Mouse (Mus musculus) retina, postnatal 7 days (tissue): ENCODE results near the gene Tmem63c.

Source experiments
- DNase-seq: peaks from one replicate; pipeline ENCODE4 v3.0.0-alpha.2; 2012; ENCODE audit warnings: low read depth, low spot score

The Tmem63c gene

DNA sequence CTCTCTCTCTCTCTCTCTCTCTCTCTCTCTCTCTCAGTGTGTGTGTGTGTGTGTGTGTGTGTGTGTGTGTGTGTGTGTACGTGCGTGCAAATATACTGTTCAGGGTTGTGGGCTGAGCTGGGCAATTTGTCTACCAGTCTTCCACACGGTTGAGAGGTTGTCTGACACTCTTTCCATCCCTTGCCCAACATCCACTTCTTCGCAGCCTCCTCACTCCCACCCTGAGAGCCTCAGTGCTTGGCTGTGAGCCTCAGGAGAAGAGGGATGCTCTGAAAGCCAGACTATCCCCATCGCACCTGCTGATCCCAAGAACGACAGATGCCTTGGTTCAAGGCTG, 20.3 kb upstream of the Tmem63c start:
- DNase-seq = no peak

DNA sequence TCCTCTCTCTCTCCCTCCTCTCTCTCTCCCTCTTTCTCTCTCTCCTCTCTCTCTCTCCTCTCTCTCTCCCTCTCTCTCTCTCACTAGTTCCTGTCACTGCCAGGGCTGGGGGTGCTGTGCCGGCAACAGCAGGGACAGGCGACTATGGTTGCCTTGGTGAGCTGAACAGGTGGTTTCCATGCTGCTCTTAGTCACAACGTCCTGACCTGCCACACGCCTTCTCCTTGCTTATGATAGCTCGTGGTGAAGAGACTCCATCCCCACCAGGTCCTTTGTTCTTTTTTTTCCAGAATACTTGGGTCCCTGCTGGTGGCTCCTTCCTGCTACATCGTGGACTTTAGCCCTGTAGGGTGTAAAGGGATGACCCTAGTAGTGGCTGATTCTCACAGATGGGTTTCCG, 18.9 kb upstream of the Tmem63c start:
- no peak for DNase-seq

DNA sequence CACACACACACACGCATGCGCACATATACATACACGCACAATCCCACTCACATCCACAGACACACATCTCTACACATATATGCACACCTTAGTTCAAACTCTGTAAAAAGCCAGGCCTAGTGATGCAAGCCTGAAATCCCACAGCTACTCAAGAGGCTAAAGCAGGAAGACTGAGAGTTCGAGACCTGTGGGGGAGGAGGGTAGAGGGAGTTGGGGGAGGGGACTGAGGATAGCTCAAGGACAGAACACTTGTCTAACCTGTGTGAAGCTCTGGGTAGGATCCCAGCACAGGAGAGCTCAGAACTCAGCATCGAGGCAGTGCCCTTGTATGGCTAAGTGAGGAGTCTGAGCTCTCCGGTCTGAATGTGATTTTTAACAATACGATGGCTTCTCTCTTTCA, 18.3 kb upstream of the Tmem63c start:
- DNase-seq = no peak

DNA sequence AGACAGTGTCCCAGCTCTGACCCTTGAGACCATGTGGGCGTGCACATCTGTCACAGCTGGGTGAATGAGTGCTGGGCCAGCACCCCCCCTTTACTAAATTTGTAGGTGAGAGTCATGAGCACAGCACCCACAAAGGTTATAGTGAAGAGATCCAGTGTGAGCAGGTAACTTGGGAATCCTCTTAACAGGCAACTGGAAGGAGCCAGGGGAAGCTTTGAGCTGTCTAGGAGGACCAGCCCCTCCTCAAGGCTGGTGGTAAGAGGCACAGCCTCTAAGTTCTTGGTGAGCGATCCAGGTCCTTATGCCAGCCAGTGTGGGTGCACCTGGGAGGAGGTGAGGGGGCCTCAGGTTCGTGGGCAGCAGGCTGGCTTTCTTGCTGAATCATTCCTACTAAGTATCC, 17.5 kb upstream of the Tmem63c start:
- no peak for DNase-seq

DNA sequence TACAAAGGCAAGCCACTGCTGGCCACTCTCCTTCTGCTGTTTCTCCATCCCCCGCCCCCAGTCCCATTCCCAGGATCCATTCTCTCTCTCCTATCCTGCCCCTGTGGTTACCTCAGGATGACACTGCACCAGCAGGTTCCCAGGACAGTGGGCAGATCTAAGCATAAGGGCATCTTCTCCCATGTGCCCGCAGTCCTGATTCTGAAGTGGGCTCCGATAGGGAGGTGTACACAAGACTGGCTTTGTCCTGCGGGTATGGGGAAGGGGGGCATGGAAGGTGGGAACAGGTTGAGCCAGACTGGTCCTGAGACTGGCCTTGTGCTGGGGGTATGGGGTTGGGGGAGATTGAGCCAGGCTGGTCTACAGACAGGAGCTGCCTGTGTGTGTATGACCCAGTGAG, 16.5 kb upstream of the Tmem63c start:
- no peak for DNase-seq

DNA sequence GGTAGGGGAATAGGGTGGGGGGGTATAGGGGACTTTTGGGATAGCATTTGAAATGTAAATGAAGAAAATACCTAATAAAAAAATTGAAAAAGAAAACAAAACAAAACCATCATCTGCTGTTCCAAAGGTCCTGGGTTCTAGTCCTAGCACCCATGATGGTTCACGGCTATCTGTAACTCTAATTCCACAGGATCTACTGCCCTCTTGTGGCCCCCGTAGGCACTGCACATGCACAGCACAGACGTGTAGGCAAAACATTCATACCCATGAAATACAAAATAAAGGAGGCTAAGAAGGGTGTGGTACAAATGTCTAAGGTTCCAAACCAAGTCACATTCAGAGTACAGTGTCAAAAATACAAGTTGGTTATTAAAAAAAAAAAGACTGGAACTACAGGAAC, 4.1 kb upstream of the Tmem63c start:
- no peak for DNase-seq

DNA sequence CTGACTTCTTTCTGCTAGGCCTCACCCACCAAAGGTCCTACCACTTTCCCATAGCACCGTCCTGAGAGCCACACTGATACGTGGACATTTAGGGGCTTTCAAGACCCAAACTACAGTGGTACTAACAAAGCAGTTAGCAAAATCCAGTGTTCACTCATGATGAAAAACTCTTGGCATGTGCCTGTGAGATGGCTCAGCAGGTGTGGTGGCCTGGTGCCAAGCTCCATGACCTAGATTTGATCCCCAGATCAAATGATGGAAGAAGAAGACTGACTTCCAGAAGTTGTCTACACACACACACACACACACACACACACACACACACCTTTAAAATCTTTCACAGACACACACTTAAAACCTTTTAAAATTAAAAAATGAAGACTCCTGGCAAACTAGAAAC, 2.4 kb upstream of the Tmem63c start:
- no peak for DNase-seq

DNA sequence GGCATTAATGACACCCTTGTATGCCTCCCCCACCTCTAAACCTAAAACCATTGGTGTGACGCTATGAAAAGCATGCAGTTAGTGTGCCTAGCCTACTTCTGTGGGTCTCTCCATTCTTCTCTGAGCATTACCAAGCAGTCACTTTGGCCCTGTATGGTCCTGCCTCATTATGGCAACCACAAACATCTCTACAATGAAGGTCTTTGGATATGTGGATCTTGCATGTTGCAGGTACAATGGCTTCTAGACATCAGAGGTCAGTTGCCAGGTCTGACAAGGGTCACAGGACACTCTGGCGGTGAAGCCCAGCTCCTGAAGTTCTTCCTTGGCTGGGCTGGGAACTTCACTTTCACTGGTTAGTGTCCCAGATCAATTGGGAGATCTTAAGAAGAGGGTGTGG, 866 bp downstream of the Tmem63c start:
- no peak for DNase-seq

DNA sequence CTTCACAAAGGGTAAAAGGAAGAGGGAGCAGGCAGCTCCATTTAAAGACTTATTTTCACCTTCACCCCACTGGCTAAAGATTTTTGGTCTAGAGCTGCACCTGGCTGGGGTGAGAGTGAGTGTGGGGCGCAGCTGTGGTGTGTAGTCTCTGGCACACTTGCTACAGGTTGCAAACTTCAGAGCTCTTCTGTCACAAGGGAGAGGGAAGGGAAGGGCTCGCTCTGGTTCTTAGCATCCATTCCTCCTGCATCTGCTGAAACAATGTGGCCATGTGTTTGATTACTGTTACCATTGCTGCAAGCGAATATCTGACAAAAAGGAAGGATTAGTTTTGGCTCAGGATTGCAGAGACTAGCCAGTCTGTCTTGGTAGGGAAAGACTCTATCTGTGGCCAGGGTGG, 2.3 kb downstream of the Tmem63c start:
- DNase-seq = no peak

DNA sequence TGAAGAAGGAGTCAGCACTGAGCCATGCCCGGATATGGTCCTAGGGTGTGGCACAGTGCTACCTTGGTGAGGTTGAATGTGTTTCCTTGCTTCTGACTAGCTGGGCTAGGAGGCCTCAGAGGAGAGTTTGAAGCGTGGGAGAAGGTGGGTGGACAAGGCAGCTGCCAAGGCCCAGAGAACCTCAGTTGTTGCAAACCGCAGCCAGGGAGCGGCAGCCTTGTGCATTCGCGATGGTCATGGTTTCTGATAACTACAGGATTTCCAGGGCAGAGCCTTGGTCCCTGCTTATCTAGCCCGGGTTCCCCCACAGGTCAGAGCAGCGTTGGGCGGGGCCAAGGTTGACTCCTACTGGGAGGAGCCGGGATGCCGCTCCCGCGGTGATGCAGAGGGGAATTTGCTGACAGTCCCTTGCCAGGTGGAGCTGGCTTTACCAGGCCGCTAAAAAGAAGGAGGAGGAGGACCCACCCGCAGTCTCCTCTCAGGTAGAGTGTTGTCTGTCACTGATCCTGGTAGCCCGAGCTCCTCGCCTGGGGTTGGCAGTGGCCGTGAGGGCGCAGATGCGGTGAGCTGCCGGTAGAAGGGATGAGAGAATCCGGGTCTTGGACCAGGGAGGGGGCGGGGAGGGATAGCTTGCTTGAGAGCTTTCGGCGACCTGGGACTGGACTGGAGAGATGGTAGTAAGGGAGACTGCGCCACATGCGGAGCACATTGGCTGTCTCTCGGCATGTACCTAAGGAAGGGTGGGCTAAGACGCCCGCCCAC, 5.2 kb downstream of the Tmem63c start:
- peak; percentile 37 for DNase-seq

DNA sequence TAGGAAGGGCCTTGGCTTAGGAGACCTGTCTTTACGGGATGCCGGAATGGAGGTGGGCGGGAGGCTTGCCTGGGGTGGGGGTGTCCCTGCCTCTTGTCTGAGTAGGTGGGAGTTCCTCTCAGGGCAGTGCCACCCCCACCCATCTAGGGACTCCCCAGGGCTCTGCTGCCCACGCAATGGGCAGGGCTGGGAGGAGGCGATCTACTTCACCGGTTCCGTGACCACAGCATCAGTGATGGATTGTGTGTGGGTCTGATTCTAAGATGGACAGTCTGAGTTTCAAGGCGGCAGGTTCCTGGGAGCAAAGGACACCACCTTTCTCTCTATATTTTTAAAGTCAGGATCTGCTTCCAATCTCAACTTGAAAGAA, 5.7 kb downstream of the Tmem63c start:
- no peak for DNase-seq

DNA sequence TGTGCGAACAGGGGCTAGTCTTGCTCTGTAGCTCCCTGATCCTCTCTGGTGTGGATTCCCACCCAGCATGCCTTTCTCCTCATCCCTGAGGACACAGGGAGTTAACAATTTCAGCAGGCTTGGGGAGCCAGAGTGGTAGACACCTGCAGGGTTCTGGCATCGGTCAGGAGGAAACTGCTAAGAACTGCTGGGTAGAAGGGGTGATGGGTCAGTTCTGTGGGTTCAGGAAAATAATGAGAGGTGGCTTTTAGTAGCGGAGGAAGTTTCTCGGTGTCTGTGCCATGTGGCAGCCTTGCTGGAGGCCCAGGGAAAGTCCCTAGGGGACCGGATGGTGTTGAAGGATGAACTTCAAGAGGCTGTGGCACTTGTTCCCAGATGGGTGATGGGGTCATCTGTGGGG, 6.3 kb downstream of the Tmem63c start:
- DNase-seq = no peak

DNA sequence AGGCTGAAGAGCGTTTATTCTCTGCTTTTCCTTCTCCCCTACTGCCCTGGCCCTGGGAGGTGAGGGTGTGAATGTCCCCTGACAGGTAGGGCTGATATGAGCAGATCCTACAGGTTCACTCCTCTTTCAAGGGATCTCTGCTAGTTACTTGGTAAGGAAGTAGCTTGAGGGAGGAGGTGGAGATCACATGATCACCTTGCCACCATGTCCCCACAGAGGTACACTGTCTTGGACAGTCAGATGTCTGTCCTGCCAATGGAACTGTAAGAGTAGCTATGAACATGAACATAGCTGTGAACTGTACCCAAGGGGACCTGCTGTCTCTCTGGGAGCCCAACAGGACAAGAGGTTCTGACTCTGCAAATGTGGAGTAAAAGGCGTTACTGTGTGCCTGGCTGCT, 6.9 kb downstream of the Tmem63c start:
- DNase-seq = no peak

DNA sequence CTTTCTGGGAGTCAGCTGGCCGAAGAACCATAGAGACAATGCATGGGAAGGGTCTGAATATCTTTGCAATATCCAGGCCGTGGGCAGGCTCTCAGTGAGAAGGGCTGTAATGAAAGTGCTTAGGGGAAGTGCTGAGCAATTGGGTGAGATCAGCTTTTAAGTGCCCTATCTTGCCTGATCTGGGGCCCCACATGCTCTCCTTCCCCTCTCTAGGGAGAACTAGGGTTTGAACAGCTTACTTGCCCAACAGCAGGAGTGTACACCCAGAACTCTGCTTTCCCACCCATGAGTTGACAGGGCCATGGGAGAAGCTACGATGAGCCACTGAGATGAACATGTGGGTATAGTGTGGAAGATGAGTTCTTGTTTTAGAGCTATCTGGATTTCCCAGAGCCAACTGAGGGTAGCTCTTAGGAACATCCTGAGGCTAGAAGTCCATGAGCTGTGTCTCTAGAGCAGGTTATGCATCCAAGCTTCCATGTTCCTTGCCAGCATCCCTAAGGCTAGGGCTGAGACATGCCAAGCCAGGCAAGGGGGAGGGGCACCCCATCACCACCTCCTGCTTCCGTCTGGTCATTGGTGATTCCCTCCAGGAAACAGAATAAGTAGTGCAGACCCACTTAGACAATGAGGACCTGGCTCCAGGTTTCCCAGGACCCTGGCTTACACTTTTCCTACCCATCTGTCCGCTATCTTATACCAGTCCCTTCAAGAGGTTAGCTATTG, 8.3 kb downstream of the Tmem63c start:
- no peak for DNase-seq

DNA sequence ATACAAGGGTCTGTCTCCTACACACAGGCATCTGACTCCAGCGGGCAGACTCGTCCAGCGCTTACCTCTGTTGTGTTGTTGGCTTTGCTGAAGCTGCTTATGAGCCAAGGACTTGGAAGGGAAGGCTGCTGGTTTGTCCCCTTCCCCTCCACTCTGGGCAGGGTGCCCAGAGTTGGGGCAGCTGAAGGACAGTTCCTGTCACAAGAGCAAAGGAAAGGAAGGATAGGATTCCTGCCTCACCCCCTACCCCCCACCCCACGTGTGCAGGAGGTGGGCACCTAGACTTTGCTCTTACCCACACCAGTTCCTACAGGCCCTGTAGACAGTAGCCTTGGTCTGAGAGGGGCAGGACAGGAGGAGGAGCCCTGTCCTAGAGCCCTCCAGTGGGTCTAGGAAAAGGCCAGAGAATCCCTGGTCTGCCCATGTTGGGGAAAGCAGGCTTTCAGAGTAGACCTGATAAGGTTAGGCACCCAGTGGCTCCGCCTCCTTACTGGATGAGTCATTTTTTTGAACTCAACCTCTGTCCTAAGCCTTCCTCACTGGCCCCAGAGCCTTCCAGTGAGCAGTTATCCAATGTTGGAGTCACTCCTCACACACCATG, 10.1 kb downstream of the Tmem63c start:
- DNase-seq = no peak

DNA sequence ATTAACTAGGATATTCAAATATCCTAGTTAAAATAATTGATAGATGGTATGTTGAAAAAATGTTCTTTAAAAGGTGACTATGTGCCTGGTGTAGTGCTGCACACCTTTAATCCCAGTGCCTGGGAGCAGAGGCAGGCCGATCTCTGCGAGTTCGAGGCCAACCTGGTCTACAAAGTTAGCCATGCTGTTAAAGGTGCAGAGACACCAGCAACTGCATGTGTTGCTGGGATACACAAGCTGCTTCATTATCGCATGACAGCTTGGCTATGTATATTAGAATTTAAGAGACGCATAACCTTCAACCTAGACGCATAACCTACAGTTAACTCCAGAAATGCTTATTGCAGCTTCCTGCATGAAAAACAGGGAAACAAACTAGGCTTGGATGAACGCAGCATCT, 15.5 kb downstream of the Tmem63c start:
- no peak for DNase-seq

DNA sequence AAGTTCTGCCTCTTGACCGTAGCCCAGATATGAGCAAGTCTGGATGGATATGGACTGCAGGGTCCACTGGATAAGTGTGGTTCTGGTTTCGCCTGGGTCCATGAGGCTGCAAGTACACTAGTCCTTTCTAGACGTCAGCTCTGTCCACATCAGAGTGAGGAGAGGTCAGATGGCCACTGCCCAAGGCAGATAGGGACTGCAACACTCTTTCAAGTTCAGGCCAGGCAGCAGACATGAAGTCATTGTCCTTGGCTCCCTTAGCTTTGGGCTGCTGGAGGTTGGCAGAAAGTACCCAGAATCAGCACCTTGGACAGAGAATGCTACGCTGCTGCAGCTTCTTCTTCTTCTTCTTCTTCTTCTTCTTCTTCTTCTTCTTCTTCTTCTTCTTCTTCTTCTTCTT, 19.0 kb downstream of the Tmem63c start:
- no peak for DNase-seq

DNA sequence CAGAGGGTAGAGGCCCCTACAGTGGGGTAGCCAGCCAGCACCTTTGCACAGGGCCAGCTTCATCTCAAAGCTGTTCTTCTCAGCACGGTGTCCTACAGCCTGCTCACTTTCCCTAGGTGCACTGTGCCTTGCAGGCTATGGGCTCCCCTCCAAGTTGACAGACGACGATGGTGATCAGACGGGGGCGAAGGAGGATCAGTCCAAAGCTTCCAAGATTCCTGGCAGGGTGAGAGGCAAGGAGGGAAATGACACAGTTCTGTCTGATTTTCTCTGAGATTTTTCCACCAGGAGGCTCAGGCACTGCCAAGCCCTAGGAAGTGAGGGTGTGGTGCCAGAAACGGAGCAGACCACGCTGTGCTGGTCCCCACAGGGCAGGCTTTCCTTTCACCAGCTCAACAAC, 19.7 kb downstream of the Tmem63c start:
- DNase-seq = no peak

DNA sequence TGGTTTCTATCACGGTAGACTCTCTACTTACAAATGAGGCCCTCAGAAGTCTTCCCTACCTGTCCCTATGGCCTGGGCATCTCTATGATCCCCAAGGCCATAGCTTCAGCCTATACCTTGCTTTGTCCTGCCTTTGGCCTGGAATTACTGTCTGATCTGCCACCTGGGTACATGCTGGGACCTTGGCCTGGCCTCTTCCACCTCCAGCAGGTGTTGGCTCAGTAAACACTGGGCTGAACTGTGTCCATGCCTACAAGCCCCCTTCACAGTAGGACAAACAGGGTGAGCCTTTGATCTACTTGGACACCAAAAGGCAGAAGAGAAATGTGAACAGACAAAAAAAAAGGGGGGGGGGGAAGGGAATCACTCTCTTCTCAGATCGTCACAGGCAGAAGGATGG, 21.3 kb downstream of the Tmem63c start:
- no peak for DNase-seq

DNA sequence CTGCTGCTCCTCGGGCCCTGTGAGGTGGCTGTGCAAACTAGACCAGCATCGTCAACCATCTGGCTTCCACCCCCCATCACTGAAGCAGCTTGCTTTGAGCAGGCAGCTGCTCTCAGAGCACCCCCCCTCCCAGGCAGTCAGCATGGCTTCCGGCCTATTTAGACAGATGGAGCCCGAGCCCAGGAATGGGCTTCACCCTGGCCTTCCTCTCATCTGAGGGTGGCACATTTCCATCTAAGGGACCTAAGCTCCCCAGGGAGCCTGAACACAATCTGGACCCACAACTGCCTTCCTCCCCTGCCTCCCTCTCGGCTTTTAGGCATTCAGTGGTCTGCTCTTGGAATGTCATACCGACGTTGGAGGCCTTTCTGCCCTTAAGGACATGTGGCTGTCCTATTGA, 22.1 kb downstream of the Tmem63c start:
- no peak for DNase-seq

DNA sequence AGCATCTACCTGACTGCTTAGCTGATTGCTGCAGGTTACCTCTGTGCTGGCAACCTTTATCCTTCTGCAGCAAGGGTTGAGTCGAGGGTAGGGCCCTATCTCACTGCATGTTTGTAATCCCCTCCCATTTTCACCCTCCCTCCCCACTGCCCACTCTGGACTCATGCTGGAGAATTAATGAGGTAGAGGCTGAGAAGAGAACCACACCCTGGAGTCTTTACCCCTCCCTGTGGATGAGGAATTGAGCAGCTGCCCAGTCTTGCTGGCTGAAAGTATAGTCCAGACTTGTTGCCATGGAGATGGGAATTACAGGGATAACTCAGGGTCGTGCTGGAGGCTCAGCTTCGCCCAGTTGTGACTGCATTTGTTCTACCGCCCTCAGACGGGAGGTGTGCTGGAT, 23.6 kb downstream of the Tmem63c start:
- no peak for DNase-seq

DNA sequence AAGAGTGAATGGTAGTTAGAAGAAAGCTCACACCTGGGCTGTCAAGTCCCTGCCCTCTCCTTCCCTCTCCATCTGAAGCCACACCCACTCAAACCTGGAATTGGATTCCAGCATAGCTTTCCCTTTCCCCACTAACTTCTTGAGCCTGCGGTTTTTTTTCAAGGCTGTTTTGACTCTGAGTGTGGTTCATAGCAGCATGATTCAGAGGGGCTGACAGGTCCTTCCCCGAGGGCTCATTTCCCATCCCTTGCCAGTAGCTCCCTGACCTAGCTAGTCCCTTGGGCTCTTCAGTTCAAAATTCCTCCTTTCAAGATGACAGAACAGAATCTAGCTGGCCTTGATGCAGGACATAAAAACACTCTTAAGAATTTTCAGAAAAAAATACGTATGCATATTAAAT, 26.4 kb downstream of the Tmem63c start:
- DNase-seq = no peak

DNA sequence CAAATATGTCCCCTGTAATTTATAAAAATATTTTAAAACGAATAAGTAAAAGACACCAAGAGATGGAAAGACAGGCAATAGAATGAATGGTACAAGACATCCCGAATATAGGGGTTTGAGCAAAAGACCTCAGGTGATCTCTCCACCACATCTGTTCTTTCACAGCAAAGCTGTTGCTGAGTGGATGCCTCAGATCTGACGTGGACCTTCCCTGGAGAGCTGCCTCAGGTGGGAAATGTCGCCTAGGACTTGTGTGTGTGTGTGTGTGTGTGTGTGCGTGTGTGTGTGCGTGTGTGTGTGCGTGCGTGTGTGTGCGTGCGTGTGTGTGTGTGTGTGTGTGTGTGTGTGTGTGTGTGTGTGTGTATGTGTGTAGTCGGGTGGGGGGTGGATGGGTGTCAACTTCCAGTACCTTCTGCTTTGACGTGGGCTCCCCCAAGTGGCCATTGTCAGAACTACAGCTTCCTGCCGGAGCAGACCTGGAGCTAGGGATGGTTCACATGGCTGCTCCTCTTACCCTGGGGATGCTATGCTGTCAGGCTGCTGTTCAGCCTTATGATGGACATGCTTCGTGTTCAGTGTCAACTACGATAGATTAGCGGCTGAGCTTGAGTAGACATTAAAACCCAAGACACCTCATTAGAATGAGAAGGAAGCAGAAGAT, 31.7 kb downstream of the Tmem63c start:
- DNase-seq = peak; percentile 61
